Mouse (Mus musculus) hindbrain, embryonic 11.5 days (tissue): ENCODE measurements at regions not wholly inside any gene's neighbourhood (a gene's known extent, or its start where the extent isn't known, plus 50 kb on each side); places are given as distances from the start of the nearest gene placed in this dataset.
"Not testable (repeated sequence)": the region's sequence is repeated elsewhere in the genome, so short reads cannot be mapped to it uniquely, and the experiment has no call there.

Source experiments
- ATAC-seq: fragments of 200-750 bp; cut with Nextera tagmentation; 2 replicates; pipeline ENCODE4 v1.8.0; 2017; ENCODE audit warnings: mild to moderate bottlenecking, moderate TSS enrichment, moderate library complexity; ENCODE audit not compliant: low FRiP score
- DNase-seq: peaks from one replicate; pipeline ENCODE4 v3.0.0-alpha.2; 2015; ENCODE audit warnings: low spot score
- H3K27ac ChIP-seq: fragments of 300-500 bp; sonication (generic); 2 replicates; pipeline ENCODE4 v1.5.1; 2014; ENCODE audit warnings: mild to moderate bottlenecking, low read depth, low read length
- H3K27me3 ChIP-seq: fragments of 300-500 bp; sonication (generic); 2 replicates; pipeline ENCODE4 v1.6.1; 2014; ENCODE audit warnings: mild to moderate bottlenecking, low read length, moderate library complexity, mixed read lengths; ENCODE audit not compliant: control insufficient read depth, insufficient read depth
- H3K36me3 ChIP-seq: fragments of 300-500 bp; sonication (generic); 2 replicates; pipeline ENCODE4 v1.6.1; 2014; ENCODE audit warnings: mild to moderate bottlenecking, low read length, moderate library complexity, mixed read lengths; ENCODE audit not compliant: control insufficient read depth, insufficient read depth
- H3K4me1 ChIP-seq: fragments of 300-500 bp; sonication (generic); replicated peaks from 2 replicates; pipeline ENCODE4 v1.6.1; 2014; ENCODE audit warnings: low read length, mixed read lengths; ENCODE audit not compliant: control insufficient read depth, insufficient read depth
- H3K4me2 ChIP-seq: fragments of 300-500 bp; sonication (generic); replicated peaks from 2 replicates; pipeline ENCODE4 v1.6.1; 2014; ENCODE audit warnings: mild to moderate bottlenecking, low read depth, low read length
- H3K4me3 ChIP-seq: fragments of 300-500 bp; sonication (generic); 2 replicates; pipeline ENCODE4 v1.5.1; 2014; ENCODE audit warnings: low read depth, low read length
- H3K9ac ChIP-seq: fragments of 300-500 bp; sonication (generic); 2 replicates; pipeline ENCODE4 v1.6.1; 2014; ENCODE audit warnings: low read depth, low read length
- H3K9me3 ChIP-seq: fragments of 300-500 bp; sonication (generic); 2 replicates; pipeline ENCODE4 v1.6.1; 2016; ENCODE audit warnings: low read length; ENCODE audit not compliant: control insufficient read depth
- WGBS: fragments of 180-500 bp; shearing (Covaris S2); extraction: QIAGEN DNeasy Blood & Tissue Kit; methylation state at CpG from one replicate; pipeline ENCODE4 v1.1.7; 2014; 5-methylcytosine and 5-hydroxymethylcytosine counted together

- no peak overlapping the region for H3K27ac ChIP-seq
- ATAC-seq (no peak), DNase-seq (no peak)
- H3K36me3 ChIP-seq: no peaks in the 10 kb centered on the region
- no peaks in the 10 kb centered on the region for H3K9me3 ChIP-seq
- no peak overlapping the region for H3K4me3 ChIP-seq
- no peaks in the 10 kb centered on the region for H3K27me3 ChIP-seq
- no peak overlapping the region for H3K4me2 ChIP-seq
- H3K9ac ChIP-seq: no peak overlapping the region
- no peaks in the 10 kb centered on the region for H3K4me1 ChIP-seq
- 73% methylated on average over 2 of the region's 2 CpGs for WGBS
Observed at GRCm38 (mm10) chr5:45382804-45383203, 67.2 kb downstream of the Qdpr start.

DNA sequence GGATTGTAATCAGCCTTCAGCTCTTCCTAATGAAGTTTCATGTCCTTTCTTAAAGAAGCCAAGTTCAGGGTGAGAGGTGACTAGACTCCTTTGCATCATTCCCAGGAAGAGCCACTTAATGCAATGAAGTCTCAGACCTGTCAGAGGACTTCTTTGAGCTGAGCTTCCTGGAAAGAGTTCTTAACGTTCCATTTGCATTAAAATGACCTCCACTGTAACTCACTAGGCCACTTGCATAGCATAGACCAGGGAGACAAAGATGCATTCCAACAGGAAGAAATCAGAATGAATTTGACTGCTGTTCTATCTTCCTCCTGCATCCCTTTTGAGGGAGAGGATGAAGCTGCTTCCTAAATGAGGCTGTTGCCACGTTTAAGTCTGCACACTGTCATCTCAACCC lies 71.5 kb downstream of the Qdpr start:
- H3K9me3 ChIP-seq: no peaks in the 10 kb centered on the region
- WGBS: 6% methylated on average over 2 of the region's 2 CpGs
- no peak overlapping the region for H3K27ac ChIP-seq
- DNase-seq (no peak), ATAC-seq (no peak)
- no peak overlapping the region for H3K4me2 ChIP-seq
- H3K36me3 ChIP-seq: no peaks in the 10 kb centered on the region
- H3K27me3 ChIP-seq: no peaks in the 10 kb centered on the region
- H3K4me1 ChIP-seq: no peaks in the 10 kb centered on the region
- no peak overlapping the region for H3K4me3 ChIP-seq
- H3K9ac ChIP-seq: no peak overlapping the region

DNA sequence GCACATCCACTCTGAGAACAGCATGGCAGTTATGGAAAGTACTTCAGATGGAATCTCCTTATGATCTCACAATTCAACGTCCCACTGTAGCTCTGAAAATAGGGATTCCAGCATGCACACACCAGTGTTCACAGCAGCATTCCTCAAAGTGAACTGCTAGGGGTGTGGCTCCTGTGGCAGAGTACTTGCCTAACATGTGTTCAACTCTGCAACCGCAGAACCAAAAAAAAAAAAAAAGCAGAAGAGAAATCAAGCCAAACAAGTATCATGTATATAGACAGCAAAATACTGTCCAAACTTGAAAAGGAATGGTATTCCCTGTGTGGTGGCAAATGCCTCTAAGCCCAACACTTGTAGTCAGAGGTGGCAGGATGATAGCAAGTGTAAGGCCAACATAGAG lies 77.0 kb downstream of the Qdpr start:
- Histone ChIP-seq H3K36me3 (no peaks in the 10 kb centered on the region), H3K27me3 (no peaks in the 10 kb centered on the region), H3K4me2 (no peak overlapping the region), H3K4me1 (no peaks in the 10 kb centered on the region), H3K9me3 (no peaks in the 10 kb centered on the region), H3K9ac (no peak overlapping the region), H3K27ac (no peak overlapping the region), H3K4me3 (no peak overlapping the region)
- DNase-seq (no peak), ATAC-seq (no peak)
- 93% methylated on average over 2 of the region's 2 CpGs for whole genome bisulfite sequencing

GRCm38 (mm10) chr5:45368451-45368850 lies 81.6 kb downstream of the Qdpr start:
- Histone ChIP-seq H3K9me3 (no peaks in the 10 kb centered on the region), H3K4me3 (no peak overlapping the region), H3K27ac (no peak overlapping the region), H3K9ac (no peak overlapping the region), H3K4me2 (no peak overlapping the region), H3K36me3 (no peaks in the 10 kb centered on the region), H3K27me3 (no peaks in the 10 kb centered on the region), H3K4me1 (no peaks in the 10 kb centered on the region)
- peak; percentile 8 for DNase-seq
- peak; percentile 38; the same call in 1 of the 2 replicates for ATAC-seq
- WGBS: 48% methylated on average over 6 of the region's 6 CpGs

DNA sequence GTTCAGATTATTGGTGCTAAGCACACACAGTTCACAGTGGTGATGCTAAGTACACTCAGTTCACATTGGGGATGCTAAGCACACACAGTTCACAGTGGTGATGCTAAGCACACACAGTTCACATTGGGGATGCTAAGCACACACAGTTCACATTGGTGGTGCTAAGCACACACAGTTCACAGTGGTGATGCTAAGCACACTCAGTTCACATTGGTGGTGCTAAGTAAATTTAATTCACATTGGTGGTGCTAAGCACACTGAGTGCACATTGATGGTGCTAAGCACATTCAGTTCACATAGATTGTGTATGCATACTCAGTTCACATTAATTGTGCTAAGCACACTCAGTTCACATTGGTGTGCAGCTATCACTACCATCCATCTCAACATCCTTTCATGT lies 89.8 kb downstream of the Qdpr start:
- H3K9me3 ChIP-seq: no peaks in the 10 kb centered on the region
- no peaks in the 10 kb centered on the region for H3K27me3 ChIP-seq
- no peak overlapping the region for H3K27ac ChIP-seq
- no peaks in the 10 kb centered on the region for H3K4me1 ChIP-seq
- ATAC-seq: no peak
- H3K36me3 ChIP-seq: no peaks in the 10 kb centered on the region
- no peak overlapping the region for H3K4me2 ChIP-seq
- DNase-seq: no peak
- H3K4me3 ChIP-seq: no peak overlapping the region
- H3K9ac ChIP-seq: no peak overlapping the region

GRCm38 (mm10) chr5:45340411-45340810 lies 109.6 kb downstream of the Qdpr start:
- ATAC-seq: no peak
- Histone ChIP-seq H3K4me3 (no peak overlapping the region), H3K4me1 (no peaks in the 10 kb centered on the region), H3K27ac (no peak overlapping the region), H3K27me3 (no peaks in the 10 kb centered on the region), H3K36me3 (no peaks in the 10 kb centered on the region), H3K4me2 (no peak overlapping the region), H3K9me3 (no peaks in the 10 kb centered on the region), H3K9ac (no peak overlapping the region)
- WGBS: 88% methylated on average over 3 of the region's 3 CpGs
- DNase-seq: no peak

DNA sequence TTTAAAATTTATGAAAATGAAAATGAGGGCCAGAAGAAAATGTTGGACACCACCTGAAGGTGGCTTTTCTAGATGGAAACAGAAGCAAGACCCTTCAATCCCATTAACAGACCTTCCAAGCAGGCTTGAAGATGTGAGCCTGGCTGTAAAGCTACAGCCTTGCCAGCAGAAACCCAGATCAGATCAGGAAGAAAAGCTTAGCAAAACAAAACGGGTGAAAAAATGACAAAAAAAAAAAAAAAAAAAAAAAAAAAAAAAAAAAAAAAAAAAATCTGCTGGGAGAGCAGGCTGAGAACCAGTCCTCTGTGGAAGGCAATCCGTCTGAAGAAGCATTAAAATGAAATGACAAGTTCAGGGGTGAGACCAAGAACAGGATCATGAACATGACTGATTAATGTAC lies 113.2 kb downstream of the Qdpr start:
- DNase-seq: no peak
- Histone ChIP-seq H3K27me3 (no peaks in the 10 kb centered on the region), H3K9me3 (no peaks in the 10 kb centered on the region), H3K4me1 (no peaks in the 10 kb centered on the region), H3K27ac (no peak overlapping the region), H3K4me3 (no peak overlapping the region), H3K4me2 (no peak overlapping the region), H3K36me3 (no peaks in the 10 kb centered on the region), H3K9ac (no peak overlapping the region)
- no peak for ATAC-seq
- 64% methylated on average over 2 of the region's 2 CpGs for WGBS

- H3K9ac ChIP-seq, H3K4me2 ChIP-seq, H3K36me3 ChIP-seq, H3K4me3 ChIP-seq, H3K27ac ChIP-seq, DNase-seq, H3K27me3 ChIP-seq, ATAC-seq, H3K9me3 ChIP-seq, H3K4me1 ChIP-seq: not testable (repeated sequence)
- 71% methylated on average over 2 of the region's 2 CpGs for WGBS
Observed at GRCm38 (mm10) chr5:45324468-45324867, 125.6 kb downstream of the Qdpr start.

DNA sequence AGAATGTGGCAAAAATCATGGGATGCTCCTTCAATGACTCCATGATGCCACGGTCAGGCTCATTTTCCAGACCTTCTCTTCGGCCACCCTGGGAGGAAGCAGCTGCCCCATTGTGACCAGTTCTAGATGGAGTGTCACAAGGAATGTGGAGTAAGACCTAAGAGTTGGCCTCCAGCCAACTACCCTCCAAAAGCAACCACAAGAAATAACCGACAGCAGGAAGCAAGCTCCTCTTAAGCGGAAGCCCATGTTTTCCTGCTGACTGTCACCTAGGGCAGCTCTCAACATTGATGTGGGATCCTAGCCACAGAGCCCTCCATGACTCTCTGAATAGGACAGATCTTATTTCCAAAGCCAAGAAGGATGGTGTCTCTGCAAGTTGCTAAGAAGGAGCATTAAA lies 126.5 kb downstream of the Qdpr start:
- Histone ChIP-seq H3K4me3 (no peak overlapping the region), H3K9ac (no peak overlapping the region), H3K9me3 (no peaks in the 10 kb centered on the region), H3K27me3 (no peaks in the 10 kb centered on the region), H3K4me1 (no peaks in the 10 kb centered on the region), H3K27ac (no peak overlapping the region), H3K4me2 (no peak overlapping the region), H3K36me3 (no peaks in the 10 kb centered on the region)
- WGBS: 88% methylated on average over 4 of the region's 4 CpGs
- ATAC-seq (no peak), DNase-seq (no peak)
